Mouse (Mus musculus) liver, postnatal 0 days (tissue): ENCODE measurements around the gene Prkca. TPM values are rescaled to one million over a fixed set of nuclear protein-coding genes. Genes with fewer than 3 reads are reported as not detected.

ENCODE experiments used
- ATAC-seq: fragments of 200-750 bp; cut with Nextera tagmentation; 2 replicates; pipeline ENCODE4 v1.8.0; 2017; ENCODE audit warnings: mild to moderate bottlenecking, moderate library complexity
- DNase-seq: peaks from one replicate; pipeline ENCODE4 v3.0.0-alpha.2; 2016
- H3K27ac ChIP-seq: fragments of 300-500 bp; sonication (generic); 2 replicates; pipeline ENCODE4 v1.5.1; 2014; ENCODE audit warnings: antibody characterized with exemption, moderate library complexity, mild to moderate bottlenecking, low read depth
- H3K27me3 ChIP-seq: fragments of 300-500 bp; sonication (generic); 2 replicates; pipeline ENCODE4 v1.6.1; 2014; ENCODE audit warnings: low read length, control low read depth, mixed read lengths; ENCODE audit not compliant: insufficient read depth
- H3K36me3 ChIP-seq: fragments of 300-500 bp; sonication (generic); replicated peaks from 2 replicates; pipeline ENCODE4 v1.6.1; 2014; ENCODE audit warnings: mild to moderate bottlenecking, control low read depth, low read length, moderate library complexity, mixed read lengths; ENCODE audit not compliant: insufficient read depth
- H3K4me1 ChIP-seq: fragments of 300-500 bp; sonication (generic); 2 replicates; pipeline ENCODE4 v1.6.1; 2014; ENCODE audit warnings: antibody characterized with exemption, mild to moderate bottlenecking, control low read depth; ENCODE audit not compliant: insufficient read depth
- H3K4me2 ChIP-seq: fragments of 300-500 bp; sonication (generic); 2 replicates; pipeline ENCODE4 v1.6.1; 2014; ENCODE audit warnings: low read depth, mild to moderate bottlenecking, low read length, moderate library complexity, mixed read lengths
- H3K4me3 ChIP-seq: fragments of 300-500 bp; sonication (generic); 2 replicates; pipeline ENCODE4 v1.5.1; 2014; ENCODE audit warnings: low read depth, low read length
- H3K9ac ChIP-seq: fragments of 300-500 bp; sonication (generic); replicated peaks from 2 replicates; pipeline ENCODE4 v1.6.1; 2014; ENCODE audit warnings: mild to moderate bottlenecking, moderate library complexity
- H3K9me3 ChIP-seq: fragments of 300-500 bp; sonication (generic); 2 replicates; pipeline ENCODE4 v1.6.1; 2016; ENCODE audit warnings: mild to moderate bottlenecking, control low read depth, low read length, mixed read lengths
- CTCF ChIP-seq: sonication (generic); IDR thresholded peaks from 2 replicates; pipeline ENCODE4 v1.5.1; 2016; ENCODE audit warnings: antibody characterized with exemption, low read depth
- EP300 ChIP-seq: IDR thresholded peaks from 2 replicates; pipeline ENCODE4 v1.6.1; 2016; ENCODE audit warnings: antibody characterized with exemption, low read depth, mild to moderate bottlenecking
- WGBS: fragments of 180-500 bp; shearing (Covaris S2); extraction: QIAGEN DNeasy Blood & Tissue Kit; methylation state at CpG from one replicate; pipeline ENCODE4 v1.1.7; 2014; ENCODE audit not compliant: insufficient replicate concordance; 5-methylcytosine and 5-hydroxymethylcytosine counted together
- polyA plus RNA-seq: library from polyadenylated mRNA; unstranded; fragments of >200 nt; fragmentation: Nextera tagmentation; extraction: Ambion mirVana; gene quantifications from 2 replicates; pipeline ENCODE4 v1.2.1, GENCODE M21; 2015

Gene Prkca
- polyA plus RNA-seq, 1 experiment from 2014 or later = 3.0 TPM

GRCm38 (mm10) chr11:108376815-108377214 is 33.1 kb upstream of the Prkca start:
- Histone ChIP-seq H3K27ac (no peak overlapping the region), H3K4me1 (no peaks in the 10 kb centered on the region), H3K36me3 (no peaks in the 10 kb centered on the region), H3K27me3 (no peaks in the 10 kb centered on the region), H3K4me3 (no peak overlapping the region), H3K9ac (no peak overlapping the region), H3K4me2 (no peak overlapping the region), H3K9me3 (no peaks in the 10 kb centered on the region)
- no peak for DNase-seq
- TF ChIP-seq CTCF (no peak), EP300 (no peak)
- WGBS = 73% methylated on average over 7 of the region's 7 CpGs
- no peak for ATAC-seq

GRCm38 (mm10) chr11:108367046-108367445 is 23.3 kb upstream of the Prkca start:
- Histone ChIP-seq H3K4me3 (no peak overlapping the region), H3K9ac (no peak overlapping the region), H3K27ac (no peak overlapping the region), H3K4me1 (peaks cover 3% of the 10 kb centered on the region; the same call in 1 of the 2 replicates), H3K9me3 (no peaks in the 10 kb centered on the region), H3K4me2 (no peak overlapping the region), H3K36me3 (no peaks in the 10 kb centered on the region), H3K27me3 (no peaks in the 10 kb centered on the region)
- 15% methylated on average over 1 of the region's 1 CpGs for WGBS
- DNase-seq = no peak
- ATAC-seq = no peak
- TF ChIP-seq CTCF (no peak), EP300 (no peak)

- DNase-seq (no peak), ATAC-seq (peak; percentile 88)
- H3K9me3 ChIP-seq = no peaks in the 10 kb centered on the region
- TF ChIP-seq EP300 (no peak), CTCF (no peak)
- no peaks in the 10 kb centered on the region for H3K27me3 ChIP-seq
- no peak overlapping the region for H3K27ac ChIP-seq
- WGBS = 48% methylated on average over 7 of the region's 7 CpGs
- H3K4me2 ChIP-seq = no peak overlapping the region
- no peaks in the 10 kb centered on the region for H3K36me3 ChIP-seq
- no peak overlapping the region for H3K4me3 ChIP-seq
- H3K4me1 ChIP-seq = peaks cover 3% of the 10 kb centered on the region; the same call in 1 of the 2 replicates
- no peak overlapping the region for H3K9ac ChIP-seq
Observed at GRCm38 (mm10) chr11:108365600-108365999, 21.9 kb upstream of the Prkca start.

GRCm38 (mm10) chr11:108364945-108365589 is 21.3 kb upstream of the Prkca start:
- 29% methylated on average over 5 of the region's 7 CpGs for WGBS
- peak; percentile 90 for ATAC-seq

GRCm38 (mm10) chr11:108363991-108364390 is 20.3 kb upstream of the Prkca start:
- WGBS = 82% methylated on average over 4 of the region's 4 CpGs

More at GRCm38 (mm10) chr11:108364945-108365589, 21.3 kb upstream of the Prkca start:
- Histone ChIP-seq H3K27ac (no peak overlapping the region), H3K27me3 (no peaks in the 10 kb centered on the region), H3K4me2 (no peak overlapping the region), H3K4me3 (no peak overlapping the region), H3K4me1 (peaks cover 3% of the 10 kb centered on the region; the same call in 1 of the 2 replicates), H3K9ac (no peak overlapping the region), H3K36me3 (no peaks in the 10 kb centered on the region), H3K9me3 (no peaks in the 10 kb centered on the region)
- TF ChIP-seq CTCF = no peak
- DNase-seq = no peak

GRCm38 (mm10) chr11:108362965-108363364 is 19.2 kb upstream of the Prkca start:
- WGBS = 84% methylated on average over 5 of the region's 5 CpGs
- peaks cover 3% of the 10 kb centered on the region; the same call in 1 of the 2 replicates for H3K4me1 ChIP-seq
- H3K4me2 ChIP-seq = no peak overlapping the region
- DNase-seq = no peak
- TF ChIP-seq CTCF (no peak), EP300 (no peak)
- no peak overlapping the region for H3K27ac ChIP-seq
- H3K9ac ChIP-seq = no peak overlapping the region
- no peaks in the 10 kb centered on the region for H3K9me3 ChIP-seq
- H3K36me3 ChIP-seq = no peaks in the 10 kb centered on the region
- no peaks in the 10 kb centered on the region for H3K27me3 ChIP-seq
- ATAC-seq = no peak
- H3K4me3 ChIP-seq = no peak overlapping the region

More at GRCm38 (mm10) chr11:108363991-108364390, 20.3 kb upstream of the Prkca start:
- TF ChIP-seq CTCF (no peak), EP300 (no peak)
- peaks cover 3% of the 10 kb centered on the region; the same call in 1 of the 2 replicates for H3K4me1 ChIP-seq
- DNase-seq (no peak), ATAC-seq (no peak)
- H3K4me2 ChIP-seq = no peak overlapping the region
- H3K27ac ChIP-seq = no peak overlapping the region
- H3K9ac ChIP-seq = no peak overlapping the region
- H3K4me3 ChIP-seq = no peak overlapping the region
- no peaks in the 10 kb centered on the region for H3K27me3 ChIP-seq
- no peaks in the 10 kb centered on the region for H3K9me3 ChIP-seq
- H3K36me3 ChIP-seq = no peaks in the 10 kb centered on the region
